Mouse (Mus musculus) forebrain, embryonic 14.5 days (tissue): Measurements from ENCODE around the gene Patj. TPM values are rescaled to one million over a fixed set of nuclear protein-coding genes. Genes with fewer than 3 reads are reported as not detected.
"Not testable (repeated sequence)": the region's sequence is repeated elsewhere in the genome, so short reads cannot be mapped to it uniquely, and the experiment has no call there.

Experiments used
- ATAC-seq: fragments of 200-750 bp; cut with Nextera tagmentation; 2 replicates; pipeline ENCODE4 v1.8.0; 2017; ENCODE audit warnings: mild to moderate bottlenecking, moderate library complexity
- DNase-seq: peaks from one replicate; pipeline ENCODE4 v3.0.0-alpha.2; 2015; ENCODE audit warnings: low spot score
- H3K27ac ChIP-seq: fragments of 300-500 bp; sonication (generic); 2 replicates; pipeline ENCODE4 v1.5.1; 2014; ENCODE audit warnings: low read depth, mild to moderate bottlenecking, control low read depth, low read length, moderate library complexity
- H3K27me3 ChIP-seq: fragments of 300-500 bp; sonication (generic); replicated peaks from 2 replicates; pipeline ENCODE4 v1.6.1; 2014; ENCODE audit warnings: low read length, control low read depth, mixed read lengths; ENCODE audit not compliant: control insufficient read depth, insufficient read depth
- H3K36me3 ChIP-seq: fragments of 300-500 bp; sonication (generic); 2 replicates; pipeline ENCODE4 v1.6.1; 2014; ENCODE audit warnings: low read length, control low read depth; ENCODE audit not compliant: control insufficient read depth, insufficient read depth
- H3K4me1 ChIP-seq: fragments of 300-500 bp; sonication (generic); 2 replicates; pipeline ENCODE4 v1.6.1; 2014; ENCODE audit warnings: antibody characterized with exemption, low read length, control low read depth; ENCODE audit not compliant: control insufficient read depth, insufficient read depth
- H3K4me2 ChIP-seq: fragments of 300-500 bp; sonication (generic); 2 replicates; pipeline ENCODE4 v1.6.1; 2014; ENCODE audit warnings: mild to moderate bottlenecking, control low read depth, low read length
- H3K4me3 ChIP-seq: fragments of 300-500 bp; sonication (generic); 2 replicates; pipeline ENCODE4 v1.5.1; 2014; ENCODE audit warnings: low read depth, low read length, control low read depth
- H3K9ac ChIP-seq: fragments of 300-500 bp; sonication (generic); 2 replicates; pipeline ENCODE4 v1.6.1; 2014; ENCODE audit warnings: mild to moderate bottlenecking, low read length, control low read depth, moderate library complexity
- H3K9me3 ChIP-seq: fragments of 300-500 bp; sonication (generic); replicated peaks from 2 replicates; pipeline ENCODE4 v1.6.1; 2016; ENCODE audit warnings: low read length, control low read depth, mixed read lengths; ENCODE audit not compliant: control insufficient read depth
- WGBS: fragments of 180-500 bp; shearing (Covaris S2); extraction: QIAGEN DNeasy Blood & Tissue Kit; methylation state at CpG from one replicate; pipeline ENCODE4 v1.1.7; 2014; 5-methylcytosine and 5-hydroxymethylcytosine counted together
- polyA plus RNA-seq: library from polyadenylated mRNA; unstranded; fragments of >200 nt; fragmentation: Nextera tagmentation; extraction: Ambion mirVana; gene quantifications from 2 replicates; pipeline ENCODE4 v1.2.1, GENCODE M21; 2014

Gene Patj
- polyA plus RNA-seq, 1 experiment from 2014 or later, result 7.1 TPM

GRCm38 (mm10) chr4:98628286-98628685 is 232.7 kb downstream of the Patj start:
- no peak overlapping the region for H3K9ac ChIP-seq
- ATAC-seq (no peak), DNase-seq (no peak)
- H3K27ac ChIP-seq, result no peak overlapping the region
- no peaks in the 10 kb centered on the region for H3K4me1 ChIP-seq
- H3K36me3 ChIP-seq, result no peaks in the 10 kb centered on the region
- H3K9me3 ChIP-seq, result no peaks in the 10 kb centered on the region
- no peak overlapping the region for H3K4me3 ChIP-seq
- no peaks in the 10 kb centered on the region for H3K27me3 ChIP-seq
- WGBS, result 98% methylated on average over 6 of the region's 6 CpGs
- H3K4me2 ChIP-seq, result no peak overlapping the region

- not testable (repeated sequence) for DNase-seq, H3K9ac ChIP-seq, H3K27me3 ChIP-seq, H3K4me3 ChIP-seq, H3K36me3 ChIP-seq, ATAC-seq, H3K4me2 ChIP-seq, H3K9me3 ChIP-seq, H3K4me1 ChIP-seq, H3K27ac ChIP-seq
Observed at GRCm38 (mm10) chr4:98629217-98629616, 233.6 kb downstream of the Patj start.

DNA sequence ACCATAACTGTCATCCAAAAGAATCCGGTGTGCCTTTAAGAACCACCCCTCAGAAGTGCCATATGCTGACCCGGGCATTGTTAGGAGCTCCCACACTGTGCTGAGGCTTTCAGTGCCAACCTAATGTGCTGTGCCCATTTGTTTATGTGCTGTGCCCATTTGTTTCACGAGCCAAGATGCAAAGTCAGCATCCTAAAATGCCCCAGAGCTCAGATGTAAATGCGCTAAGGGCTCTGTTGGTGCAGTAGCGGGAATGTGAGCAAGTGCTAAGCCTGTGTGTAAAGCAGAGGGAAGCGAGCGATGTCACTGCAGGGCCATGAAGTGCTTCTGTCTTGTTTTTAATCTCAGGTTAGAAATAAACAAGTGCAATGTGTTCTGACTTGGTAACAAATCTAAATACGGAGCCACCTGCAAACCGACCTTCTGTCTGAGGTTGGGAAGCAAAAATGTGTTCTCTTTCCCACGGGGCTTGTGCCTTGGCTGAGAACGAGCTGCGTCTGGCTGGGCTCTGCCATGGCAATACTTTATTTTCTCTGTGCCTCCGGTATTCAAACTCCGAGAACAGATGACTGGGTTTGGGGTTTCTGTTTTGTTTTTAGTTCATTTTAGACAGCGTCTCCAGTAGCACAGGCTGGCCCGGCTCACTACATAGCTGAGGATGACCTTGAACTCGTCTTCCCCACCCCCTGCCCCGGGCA is 239.7 kb downstream of the Patj start:
- H3K4me3 ChIP-seq, result no peak overlapping the region
- H3K27me3 ChIP-seq, result no peaks in the 10 kb centered on the region
- H3K36me3 ChIP-seq, result no peaks in the 10 kb centered on the region
- H3K4me1 ChIP-seq, result no peaks in the 10 kb centered on the region
- no peak overlapping the region for H3K9ac ChIP-seq
- 87% methylated on average over 18 of the region's 18 CpGs for WGBS
- H3K27ac ChIP-seq, result no peak overlapping the region
- ATAC-seq (no peak), DNase-seq (peak; percentile 16)
- no peak overlapping the region for H3K4me2 ChIP-seq
- no peaks in the 10 kb centered on the region for H3K9me3 ChIP-seq

GRCm38 (mm10) chr4:98638731-98639130 is 243.1 kb downstream of the Patj start:
- Histone ChIP-seq H3K9me3 (no peaks in the 10 kb centered on the region), H3K4me3 (no peak overlapping the region), H3K27me3 (no peaks in the 10 kb centered on the region), H3K9ac (no peak overlapping the region), H3K36me3 (no peaks in the 10 kb centered on the region), H3K4me2 (no peak overlapping the region), H3K4me1 (no peaks in the 10 kb centered on the region), H3K27ac (no peak overlapping the region)
- 97% methylated on average over 8 of the region's 8 CpGs for WGBS
- ATAC-seq (no peak), DNase-seq (no peak)

GRCm38 (mm10) chr4:98653650-98654049 is 258.1 kb downstream of the Patj start:
- Histone ChIP-seq H3K4me3 (no peak overlapping the region), H3K4me1 (no peaks in the 10 kb centered on the region), H3K36me3 (no peaks in the 10 kb centered on the region), H3K27me3 (no peaks in the 10 kb centered on the region), H3K4me2 (no peak overlapping the region), H3K9me3 (no peaks in the 10 kb centered on the region), H3K9ac (no peak overlapping the region), H3K27ac (no peak overlapping the region)
- ATAC-seq (no peak), DNase-seq (no peak)
- 83% methylated on average over 7 of the region's 7 CpGs for WGBS

DNA sequence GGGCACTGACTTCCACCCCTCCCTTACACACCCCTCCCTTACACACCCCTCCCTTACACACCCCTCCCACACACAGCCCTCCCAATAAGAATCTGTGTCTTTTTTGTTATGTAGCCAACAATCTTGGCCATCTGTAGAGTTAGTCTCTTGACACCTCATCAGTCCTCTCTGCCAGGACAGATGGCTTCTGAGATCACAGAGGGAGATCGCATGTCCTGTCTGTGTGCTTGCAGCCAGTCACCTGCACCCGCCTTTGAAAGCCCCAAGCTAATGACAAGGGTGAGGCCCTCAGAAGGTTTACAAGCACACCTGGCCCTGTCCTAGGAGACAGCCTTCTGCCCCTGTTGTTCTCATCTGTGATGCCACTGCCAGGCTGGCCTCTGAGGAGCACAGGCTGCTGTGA is 258.8 kb downstream of the Patj start:
- Histone ChIP-seq H3K27me3 (no peaks in the 10 kb centered on the region), H3K9me3 (no peaks in the 10 kb centered on the region), H3K27ac (no peak overlapping the region), H3K4me3 (no peak overlapping the region), H3K9ac (no peak overlapping the region), H3K4me2 (no peak overlapping the region), H3K4me1 (0 out of 2 replicates have a peak, but pooled peaks cover 2% of the 10 kb centered on the region), H3K36me3 (no peaks in the 10 kb centered on the region)
- WGBS, result 62% methylated on average over 2 of the region's 2 CpGs
- ATAC-seq, result peak; percentile 81
- peak; percentile 69 for DNase-seq

DNA sequence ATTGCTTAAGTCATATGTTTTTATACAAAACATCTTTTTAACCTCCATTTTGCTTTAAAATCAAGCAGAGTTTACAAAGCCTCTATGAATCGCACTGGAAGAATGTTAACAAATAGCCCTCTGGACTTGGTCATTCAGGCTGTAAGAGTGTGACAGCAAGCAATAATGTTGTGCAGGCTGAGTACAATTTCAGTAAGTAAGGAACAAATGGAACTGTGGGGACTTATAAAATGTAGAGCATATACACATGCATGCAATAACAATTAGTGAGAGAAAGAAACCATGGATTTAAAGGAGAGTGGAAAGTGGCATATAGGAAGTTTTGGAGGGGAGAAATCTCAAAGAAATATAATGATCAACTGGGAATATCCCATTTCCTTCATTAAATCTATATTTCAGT is 261.2 kb downstream of the Patj start:
- H3K4me3 ChIP-seq, result no peak overlapping the region
- ATAC-seq, result no peak
- no peak overlapping the region for H3K27ac ChIP-seq
- H3K4me2 ChIP-seq, result no peak overlapping the region
- H3K36me3 ChIP-seq, result no peaks in the 10 kb centered on the region
- no peak overlapping the region for H3K9ac ChIP-seq
- WGBS, result 81% methylated on average over 1 of the region's 1 CpGs
- no peaks in the 10 kb centered on the region for H3K27me3 ChIP-seq
- no peak for DNase-seq
- H3K4me1 ChIP-seq, result 0 out of 2 replicates have a peak, but pooled peaks cover 2% of the 10 kb centered on the region
- no peaks in the 10 kb centered on the region for H3K9me3 ChIP-seq

- Histone ChIP-seq H3K27ac (no peak overlapping the region), H3K27me3 (no peaks in the 10 kb centered on the region), H3K4me3 (no peak overlapping the region), H3K9me3 (peaks cover 3% of the 10 kb centered on the region; the same call in 1 of the 2 replicates), H3K4me1 (0 out of 2 replicates have a peak, but pooled peaks cover 2% of the 10 kb centered on the region), H3K36me3 (no peaks in the 10 kb centered on the region), H3K9ac (no peak overlapping the region), H3K4me2 (no peak overlapping the region)
- WGBS, result 67% methylated on average over 2 of the region's 2 CpGs
- no peak for DNase-seq
- no peak for ATAC-seq
Observed at GRCm38 (mm10) chr4:98659032-98659431, 263.4 kb downstream of the Patj start.

DNA sequence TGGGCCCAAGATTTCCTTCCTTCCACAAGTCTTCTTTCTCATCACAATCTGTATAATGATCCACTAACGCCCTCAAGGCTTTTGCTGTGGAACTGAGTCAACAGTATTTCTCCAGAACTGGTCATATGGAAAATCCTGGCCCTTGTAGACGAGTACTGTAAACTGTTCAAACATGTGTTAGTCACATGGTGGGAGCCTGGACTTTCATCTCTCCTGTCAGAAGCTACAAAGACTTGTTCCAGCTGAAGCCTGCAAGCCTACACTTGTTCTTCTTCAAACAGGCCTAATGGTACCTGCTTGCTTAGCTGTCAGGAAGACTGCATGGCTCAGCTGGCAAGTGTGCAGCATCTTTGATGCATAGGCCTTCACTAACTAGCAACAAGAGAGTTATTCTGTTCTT is 264.9 kb downstream of the Patj start:
- H3K36me3 ChIP-seq, result no peaks in the 10 kb centered on the region
- 0 out of 2 replicates have a peak, but pooled peaks cover 2% of the 10 kb centered on the region for H3K4me1 ChIP-seq
- H3K27me3 ChIP-seq, result no peaks in the 10 kb centered on the region
- peak; percentile 9 for DNase-seq
- no peak overlapping the region for H3K27ac ChIP-seq
- no peak overlapping the region for H3K4me2 ChIP-seq
- no peak overlapping the region for H3K9ac ChIP-seq
- peaks cover 3% of the 10 kb centered on the region; the same call in 1 of the 2 replicates for H3K9me3 ChIP-seq
- 78% methylated on average over 2 of the region's 2 CpGs for WGBS
- no peak for ATAC-seq
- no peak overlapping the region for H3K4me3 ChIP-seq
